ENCODE assay signal across 12 mouse cellular contexts in genomic region chr8:44839504-44840209, GRCm38 (mm10).
DNase-seq lines count a peak whose midpoint lies in the region; ATAC-seq and TF ChIP-seq lines count a peak whose summit lies in the region.
"Had no signal": no experiment of that assay in that cellular context is flagged by ENCODE, and none has a peak within 500 bp of the region (broad histone marks: within the 10 kb centered on the region; RNA-seq: fewer than 3 reads in every experiment).

No protein-coding gene starts in this region.

- no peak overlapping the region for H3K4me3 ChIP-seq in forebrain, embryonic 15.5 days
- no peak overlapping the region for H3K4me3 ChIP-seq in forebrain, embryonic 10.5 days
- H3K4me3 ChIP-seq in lung, embryonic 14.5 days (ENCODE audit: low read depth, low read length): no peak overlapping the region

- no peak for TF ChIP-seq CTCF in lung, embryonic 14.5 days (IDR thresholded peaks at IDR 0.05; ENCODE audit: low read depth)
- TF ChIP-seq CTCF in brain, embryonic 14.5 days (IDR thresholded peaks at IDR 0.05; ENCODE audit: borderline replicate concordance, extremely low read depth, insufficient read depth, insufficient read length): no peak

- no peaks in the 10 kb centered on the region for H3K9me3 ChIP-seq in forebrain, embryonic 15.5 days
- no peaks in the 10 kb centered on the region; the same call in 1 of the 2 replicates for H3K9me3 ChIP-seq in forebrain, embryonic 10.5 days
- H3K9me3 ChIP-seq in lung, embryonic 14.5 days (ENCODE audit: low read depth, low read length): no peaks in the 10 kb centered on the region

- H3K9ac ChIP-seq in forebrain, embryonic 15.5 days (replicated peaks): no peak overlapping the region
- H3K9ac ChIP-seq in lung, embryonic 14.5 days: no peak overlapping the region

- no peak overlapping the region for H3K4me2 ChIP-seq in forebrain, embryonic 15.5 days (replicated peaks)
- peak overlapping the region; percentile 15; the same call in 1 of the 2 replicates for H3K4me2 ChIP-seq in lung, embryonic 14.5 days

- 35% methylated on average over 13 of the region's 13 CpGs for WGBS in forebrain, embryonic 15.5 days
- WGBS in forebrain, embryonic 10.5 days: 80% methylated on average over 13 of the region's 13 CpGs
- 50% methylated on average over 13 of the region's 13 CpGs for WGBS in lung, embryonic 14.5 days

- TF ChIP-seq POLR2A in brain, embryonic 14.5 days (IDR thresholded peaks at IDR 0.05; ENCODE audit: borderline replicate concordance, extremely low read depth, insufficient read depth, insufficient read length, poor library complexity, severe bottlenecking): no peak

- DNase-seq in forebrain, embryonic 10.5 days (ENCODE audit: extremely low spot score, low spot score): no peak
- peak; percentile 65 for DNase-seq in lung, embryonic 14.5 days
- no peak for DNase-seq in lung, adult 18-20 months
- DNase-seq in brain, embryonic 14.5 days (ENCODE audit: low read depth): peak; percentile 79
- peak; percentile 41 for DNase-seq in retina, postnatal 1 day
- no peak for DNase-seq in urinary bladder, postnatal 10 days (ENCODE audit: low spot score)
- DNase-seq: adrenal gland, adult 8-10 months; heart, postnatal 14 days; kidney, adult 8-10 months; right cerebral cortex, adult 18-20 months had no signal

- ATAC-seq in forebrain, embryonic 15.5 days (replicated peaks): peak; percentile 89
- no peak for ATAC-seq in lung, embryonic 14.5 days (ENCODE audit: insufficient read depth)
- ATAC-seq: hindbrain, embryonic 16.5 days had no signal

- no peaks in the 10 kb centered on the region for H3K36me3 ChIP-seq in forebrain, embryonic 15.5 days
- no peaks in the 10 kb centered on the region for H3K36me3 ChIP-seq in forebrain, embryonic 10.5 days (replicated peaks)
- H3K36me3 ChIP-seq in lung, embryonic 14.5 days (ENCODE audit: insufficient read depth): no peaks in the 10 kb centered on the region

- no peak overlapping the region for H3K27ac ChIP-seq in forebrain, embryonic 15.5 days (replicated peaks)
- no peak overlapping the region for H3K27ac ChIP-seq in forebrain, embryonic 10.5 days
- no peak overlapping the region for H3K27ac ChIP-seq in lung, embryonic 14.5 days (ENCODE audit: low read depth)

- no peaks in the 10 kb centered on the region for H3K27me3 ChIP-seq in forebrain, embryonic 15.5 days
- no peaks in the 10 kb centered on the region for H3K27me3 ChIP-seq in forebrain, embryonic 10.5 days (ENCODE audit: poor library complexity, severe bottlenecking)
- H3K27me3 ChIP-seq in lung, embryonic 14.5 days (ENCODE audit: insufficient read depth, low read length): no peaks in the 10 kb centered on the region

- peaks cover 23% of the 10 kb centered on the region for H3K4me1 ChIP-seq in forebrain, embryonic 15.5 days
- H3K4me1 ChIP-seq in forebrain, embryonic 10.5 days: peaks cover 14% of the 10 kb centered on the region
- H3K4me1 ChIP-seq in lung, embryonic 14.5 days (ENCODE audit: insufficient read depth): no peaks in the 10 kb centered on the region

Comparison
In these comparisons a context has a peak if more than half of its experiments do, and no peak if none do; other contexts are left out.
1. DNase-seq: peak in lung, embryonic 14.5 days (single experiment), brain, embryonic 14.5 days (single experiment) and retina, postnatal 1 day (single experiment); none in forebrain, embryonic 10.5 days (single experiment), lung, adult 18-20 months (0 of 2) and urinary bladder, postnatal 10 days (single experiment).